Mouse (Mus musculus): ENCODE measurements around the gene Tcp11. TPM values are rescaled to one million over a fixed set of nuclear protein-coding genes. Genes with fewer than 3 reads are reported as not detected.

The Tcp11 gene
- total and polyA plus RNA-seq, 3 experiments = 0.50 to 0.82 TPM; not detected in 1

DNA sequence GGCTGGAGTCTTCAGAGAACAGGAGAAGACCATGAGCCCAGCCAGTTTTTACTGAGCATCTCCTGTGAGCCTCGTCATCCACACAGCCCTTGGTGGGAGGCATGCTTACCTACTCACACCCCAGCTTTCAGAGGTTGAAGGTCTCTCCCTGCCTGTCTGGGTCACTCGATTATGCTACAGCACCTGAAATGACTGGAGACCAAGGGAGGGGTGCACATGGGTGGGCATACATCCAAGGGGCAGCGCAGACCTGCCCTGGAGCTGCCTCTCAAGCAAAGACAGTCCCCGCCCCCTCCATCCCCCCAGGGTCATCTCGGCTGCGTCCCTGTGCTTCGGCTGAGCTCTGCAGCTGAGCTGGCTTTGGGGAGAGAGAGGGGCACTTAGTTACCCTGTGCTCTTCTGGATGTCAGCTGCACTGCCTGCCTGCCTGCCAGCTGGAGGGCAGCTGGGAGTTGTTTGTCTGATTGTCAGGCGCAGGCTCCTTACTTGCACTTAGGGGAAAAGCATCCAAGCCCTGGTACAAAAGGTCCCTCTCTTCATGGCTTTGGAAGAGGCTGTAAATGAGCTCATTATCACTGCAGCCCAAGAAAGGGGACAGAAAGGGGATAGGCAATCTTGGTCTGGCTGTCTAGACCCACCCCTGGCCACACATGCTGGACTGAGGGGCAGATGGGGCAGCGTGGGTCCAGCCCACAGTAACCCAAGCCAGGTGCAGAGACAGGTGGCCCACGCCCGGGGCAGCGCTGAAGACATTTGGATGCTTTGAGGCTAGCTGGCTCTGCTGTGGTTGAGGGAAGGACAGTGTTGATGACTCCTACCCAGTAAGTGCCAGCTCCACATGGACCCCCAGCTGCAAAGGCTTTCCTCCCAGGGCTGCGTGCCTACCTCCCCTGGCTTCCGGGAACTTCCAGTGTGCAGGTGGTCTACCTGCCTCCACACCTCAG lies 43.4 kb downstream of the Tcp11 start:
- DNase-seq (ENCODE audit: low read depth, low spot score) = no peak
- peaks cover 0 to 1% of the 10 kb centered on the region in 2 experiments; a peak in 2 of 4 replicates for H3K36me3 ChIP-seq (ENCODE audit: control insufficient read depth in 1 of 2, insufficient read depth in 2 of 2, low read length in 2 of 2)
- TF ChIP-seq USF1 (IDR thresholded peaks at IDR 0.05; ENCODE audit: low read depth, low read length) = no peak
- TF ChIP-seq CTCF (IDR thresholded peaks at IDR 0.05 in 2 of 3, conservative IDR thresholded peaks at IDR 0.05 in 1 of 3; ENCODE audit: control insufficient read depth in 1 of 3, insufficient read depth in 1 of 3, low read depth in 2 of 3, low read length in 3 of 3, poor library complexity in 1 of 3, severe bottlenecking in 1 of 3) = no peak
- no peak for TF ChIP-seq RCOR1 (IDR thresholded peaks at IDR 0.05; ENCODE audit: low read depth, low read length)
- TF ChIP-seq UBTF (IDR thresholded peaks at IDR 0.05; ENCODE audit: borderline replicate concordance, insufficient read depth, low read depth, low read length) = no peak
- TF ChIP-seq ZC3H11A (IDR thresholded peaks at IDR 0.05; ENCODE audit: low read depth, low read length) = no peak
- no peak for TF ChIP-seq CHD2 (IDR thresholded peaks at IDR 0.05; ENCODE audit: low read length)
- no peak for TF ChIP-seq ZKSCAN1 (IDR thresholded peaks at IDR 0.05; ENCODE audit: low read depth, low read length)
- no peak for TF ChIP-seq POLR2A (IDR thresholded peaks at IDR 0.05; ENCODE audit: control insufficient read depth in 1 of 2, insufficient read depth in 1 of 2, low read depth in 1 of 2, low read length in 2 of 2, poor library complexity in 1 of 2)
- no peak for TF ChIP-seq MYC (IDR thresholded peaks at IDR 0.05; ENCODE audit: low read depth, low read length)
- TF ChIP-seq TBP (IDR thresholded peaks at IDR 0.05; ENCODE audit: low read depth, low read length) = no peak
- no peak for TF ChIP-seq USF2 (IDR thresholded peaks at IDR 0.05; ENCODE audit: borderline replicate concordance in 1 of 2, insufficient read depth in 1 of 2, low read depth in 1 of 2, low read length in 2 of 2)
- TF ChIP-seq HCFC1 (IDR thresholded peaks at IDR 0.05; ENCODE audit: low read depth, low read length) = no peak
- TF ChIP-seq RAD21 (IDR thresholded peaks at IDR 0.05; ENCODE audit: low read depth, low read length) = no peak
- no peak for TF ChIP-seq POLR2AphosphoS5 (IDR thresholded peaks at IDR 0.05; ENCODE audit: borderline replicate concordance, low read depth, low read length)
- TF ChIP-seq CHD1 (IDR thresholded peaks at IDR 0.05; ENCODE audit: low read depth, low read length) = no peak
- no peak for TF ChIP-seq POLR2AphosphoS2 (IDR thresholded peaks at IDR 0.05; ENCODE audit: low read length)
- H3K27me3 ChIP-seq (ENCODE audit: control insufficient read depth in 1 of 2, insufficient read depth in 2 of 2, low read length in 2 of 2) = no peaks in the 10 kb centered on the region
- no peak overlapping the region for H3K27ac ChIP-seq (ENCODE audit: control insufficient read depth, low read depth, low read length)
- no peak overlapping the region for H3K9ac ChIP-seq (ENCODE audit: control insufficient read depth, low read depth, low read length, poor library complexity, severe bottlenecking)
- no peak overlapping the region for H3K4me3 ChIP-seq (ENCODE audit: control insufficient read depth in 1 of 2, insufficient read depth in 1 of 2, low read depth in 2 of 2, low read length in 2 of 2)
- H3K9me3 ChIP-seq (replicated peaks; ENCODE audit: insufficient read depth, low read length) = no peaks in the 10 kb centered on the region
- no peaks in the 10 kb centered on the region for H3K79me2 ChIP-seq (ENCODE audit: control insufficient read depth, insufficient read depth, low read length, poor library complexity)
- H3K4me1 ChIP-seq (ENCODE audit: control insufficient read depth in 1 of 2, insufficient read depth in 2 of 2, low read length in 2 of 2) = 0 out of 4 replicates have a peak, but pooled peaks cover 0 to under 1% of the 10 kb centered on the region in 2 experiments

- H3K9me3 ChIP-seq (replicated peaks; ENCODE audit: insufficient read depth, low read length) = no peaks in the 10 kb centered on the region
- H3K9ac ChIP-seq (ENCODE audit: control insufficient read depth, low read depth, low read length, poor library complexity, severe bottlenecking) = no peak overlapping the region
- DNase-seq (ENCODE audit: low read depth, low spot score) = no peak
- peaks cover 6 to 12% of the 10 kb centered on the region in 2 experiments for H3K4me1 ChIP-seq (ENCODE audit: control insufficient read depth in 1 of 2, insufficient read depth in 2 of 2, low read length in 2 of 2)
- no peaks in the 10 kb centered on the region for H3K27me3 ChIP-seq (ENCODE audit: control insufficient read depth in 1 of 2, insufficient read depth in 2 of 2, low read length in 2 of 2)
- H3K4me3 ChIP-seq (ENCODE audit: control insufficient read depth in 1 of 2, insufficient read depth in 1 of 2, low read depth in 2 of 2, low read length in 2 of 2) = no peak overlapping the region
- no peak for TF ChIP-seq GABPA (IDR thresholded peaks at IDR 0.05; ENCODE audit: low read depth, low read length)
- H3K79me2 ChIP-seq (ENCODE audit: control insufficient read depth, insufficient read depth, low read length, poor library complexity) = no peaks in the 10 kb centered on the region
- H3K27ac ChIP-seq (ENCODE audit: control insufficient read depth, low read depth, low read length) = no peak overlapping the region
- peaks cover 0 to 11% of the 10 kb centered on the region in 2 experiments; a peak in 2 of 4 replicates for H3K36me3 ChIP-seq (ENCODE audit: control insufficient read depth in 1 of 2, insufficient read depth in 2 of 2, low read length in 2 of 2)
Measured at GRCm38 (mm10) chr17:28034986-28035385, 45.5 kb downstream of the Tcp11 start.
